Mouse (Mus musculus): ENCODE results near the gene Gpr45. TPM values are rescaled to one million over a fixed set of nuclear protein-coding genes. Genes with fewer than 3 reads are reported as not detected.

Gpr45 gene
- polyA plus RNA-seq, 1 experiment = not detected

DNA sequence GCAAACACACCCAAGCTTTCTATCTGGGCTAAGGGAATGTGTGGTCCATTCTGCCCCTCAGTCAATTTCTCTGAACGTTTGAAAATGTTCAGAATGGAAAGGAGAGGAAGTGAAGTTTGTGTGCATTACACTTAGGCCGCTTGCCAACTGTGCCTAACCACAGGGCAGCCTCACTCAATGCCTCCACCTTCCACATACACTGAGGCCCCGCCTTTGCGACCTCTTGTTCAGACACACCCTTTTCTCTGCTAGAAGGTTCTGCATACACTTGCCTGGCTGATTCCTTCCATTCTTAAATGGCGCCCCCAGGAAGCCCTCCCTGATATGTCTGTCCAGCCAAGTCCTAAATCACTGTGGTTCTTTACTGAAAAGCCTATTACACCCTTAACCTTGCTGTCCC, 118.1 kb downstream of the Gpr45 start:
- Histone ChIP-seq H3K4me1 (ENCODE audit: control insufficient read depth) (no peaks in the 10 kb centered on the region), H3K27me3 (ENCODE audit: control insufficient read depth) (no peaks in the 10 kb centered on the region), H3K4me3 (replicated peaks) (no peak overlapping the region), H3K9me3 (ENCODE audit: control insufficient read depth, low read length) (no peaks in the 10 kb centered on the region), H3K36me3 (ENCODE audit: control insufficient read depth) (peaks cover 58% of the 10 kb centered on the region)
- TF ChIP-seq TAL1 (IDR thresholded peaks at IDR 0.05; ENCODE audit: low read length) = no peak
- no peak for TF ChIP-seq GATA1 (IDR thresholded peaks at IDR 0.05; ENCODE audit: low read length)

- Histone ChIP-seq H3K36me3 (ENCODE audit: control insufficient read depth) (peaks cover 55% of the 10 kb centered on the region), H3K9me3 (ENCODE audit: control insufficient read depth, low read length) (no peaks in the 10 kb centered on the region), H3K4me1 (ENCODE audit: control insufficient read depth) (no peaks in the 10 kb centered on the region), H3K27me3 (ENCODE audit: control insufficient read depth) (no peaks in the 10 kb centered on the region), H3K4me3 (replicated peaks) (no peak overlapping the region)
- TF ChIP-seq GATA1 (IDR thresholded peaks at IDR 0.05; ENCODE audit: low read length) (no peak), TAL1 (IDR thresholded peaks at IDR 0.05; ENCODE audit: low read length) (no peak)
Observed at GRCm38 (mm10) chr1:43072028-43072427, 119.4 kb downstream of the Gpr45 start.

- Histone ChIP-seq H3K4me1 (ENCODE audit: control insufficient read depth) (no peaks in the 10 kb centered on the region), H3K27me3 (ENCODE audit: control insufficient read depth) (no peaks in the 10 kb centered on the region), H3K4me3 (replicated peaks) (no peak overlapping the region), H3K9me3 (ENCODE audit: control insufficient read depth, low read length) (no peaks in the 10 kb centered on the region), H3K36me3 (ENCODE audit: control insufficient read depth) (peaks cover 49% of the 10 kb centered on the region)
- TF ChIP-seq TAL1 (IDR thresholded peaks at IDR 0.05; ENCODE audit: low read length) (no peak), GATA1 (IDR thresholded peaks at IDR 0.05; ENCODE audit: low read length) (no peak)
Observed at GRCm38 (mm10) chr1:43072561-43072960, 119.9 kb downstream of the Gpr45 start.

DNA sequence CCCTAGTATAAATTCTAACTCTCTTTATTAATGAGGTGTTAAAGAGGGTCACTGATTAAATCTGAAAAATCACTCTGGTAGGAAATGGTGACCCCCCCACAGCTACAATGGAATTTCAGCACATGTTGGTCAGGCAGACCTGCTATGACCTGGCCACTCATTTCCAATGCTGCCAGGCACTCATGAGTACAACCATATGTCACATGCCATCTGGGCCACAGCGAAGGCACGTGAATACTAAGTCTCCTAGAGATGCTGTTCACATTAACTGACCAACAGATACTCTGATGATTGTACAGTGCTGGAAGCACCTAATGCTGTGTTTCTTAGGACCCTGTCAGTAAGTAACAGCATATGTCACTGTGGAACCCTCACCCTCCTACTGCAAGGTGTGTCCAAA, 122.1 kb downstream of the Gpr45 start:
- H3K36me3 ChIP-seq (ENCODE audit: control insufficient read depth) = peaks cover 41% of the 10 kb centered on the region
- H3K27me3 ChIP-seq (ENCODE audit: control insufficient read depth) = no peaks in the 10 kb centered on the region
- H3K4me1 ChIP-seq (ENCODE audit: control insufficient read depth) = no peaks in the 10 kb centered on the region
- no peak overlapping the region for H3K4me3 ChIP-seq (replicated peaks)
- TF ChIP-seq TAL1 (IDR thresholded peaks at IDR 0.05; ENCODE audit: low read length) (no peak), GATA1 (IDR thresholded peaks at IDR 0.05; ENCODE audit: low read length) (no peak)
- no peaks in the 10 kb centered on the region for H3K9me3 ChIP-seq (ENCODE audit: control insufficient read depth, low read length)

DNA sequence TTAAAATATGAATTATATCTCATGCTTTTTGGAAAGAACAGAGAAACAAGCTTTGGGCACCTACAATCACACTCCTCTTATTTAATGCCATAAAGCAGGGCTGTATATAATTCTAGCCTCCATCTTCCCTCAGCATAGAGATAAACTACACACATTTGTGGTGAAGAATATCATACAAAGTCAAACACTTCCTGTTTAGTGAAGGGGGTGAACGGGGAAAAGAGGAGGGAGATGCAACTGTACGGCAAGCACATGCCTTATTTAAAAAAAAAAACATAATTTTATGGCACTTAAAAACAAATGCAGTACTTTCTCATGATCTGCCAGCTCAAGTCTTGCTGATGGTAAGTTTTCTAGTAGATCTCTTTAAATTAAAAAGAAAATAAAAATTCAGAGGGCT, 125.5 kb downstream of the Gpr45 start:
- no peaks in the 10 kb centered on the region for H3K4me1 ChIP-seq (ENCODE audit: control insufficient read depth)
- H3K36me3 ChIP-seq (ENCODE audit: control insufficient read depth) = peaks cover 26% of the 10 kb centered on the region
- no peak for TF ChIP-seq GATA1 (IDR thresholded peaks at IDR 0.05; ENCODE audit: low read length)
- no peak for TF ChIP-seq TAL1 (IDR thresholded peaks at IDR 0.05; ENCODE audit: low read length)
- no peak overlapping the region for H3K4me3 ChIP-seq (replicated peaks)
- H3K27me3 ChIP-seq (ENCODE audit: control insufficient read depth) = no peaks in the 10 kb centered on the region
- H3K9me3 ChIP-seq (ENCODE audit: control insufficient read depth, low read length) = no peaks in the 10 kb centered on the region

DNA sequence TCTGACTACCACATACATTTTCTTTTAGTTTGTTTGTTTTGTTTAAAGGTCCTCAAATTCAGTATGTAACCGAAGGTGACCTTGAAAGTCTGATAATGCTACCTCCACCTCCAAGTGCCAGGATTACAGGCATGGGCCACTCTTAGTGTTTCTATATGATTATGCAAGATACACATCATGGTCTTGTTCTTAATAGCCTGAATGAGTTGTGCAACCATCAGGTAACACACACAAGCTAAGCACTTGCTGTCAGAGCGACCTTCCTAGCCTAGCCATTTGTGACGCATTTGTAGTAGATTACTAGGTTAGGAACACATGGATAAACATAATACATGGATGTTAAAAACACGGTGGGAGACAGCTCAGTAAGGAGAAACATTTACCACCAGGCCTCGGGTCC, 130.3 kb downstream of the Gpr45 start:
- no peaks in the 10 kb centered on the region for H3K9me3 ChIP-seq (ENCODE audit: control insufficient read depth, low read length)
- H3K36me3 ChIP-seq (ENCODE audit: control insufficient read depth) = peaks cover 16% of the 10 kb centered on the region
- TF ChIP-seq GATA1 (IDR thresholded peaks at IDR 0.05; ENCODE audit: low read length) = no peak
- no peak for TF ChIP-seq TAL1 (IDR thresholded peaks at IDR 0.05; ENCODE audit: low read length)
- H3K27me3 ChIP-seq (ENCODE audit: control insufficient read depth) = no peaks in the 10 kb centered on the region
- no peaks in the 10 kb centered on the region for H3K4me1 ChIP-seq (ENCODE audit: control insufficient read depth)
- no peak overlapping the region for H3K4me3 ChIP-seq (replicated peaks)

Other genes with a start within 250 kb of the Gpr45 start
- gene Mrps9, start 101.6 kb upstream of the Gpr45 start, polyA plus RNA-seq (2012) = 3.3 and 4.2 TPM in 2 replicates
- 0.25 and 0.36 TPM in 2 replicates for gene Tgfbrap1, start 145.8 kb downstream of the Gpr45 start, polyA plus RNA-seq (2012)
- gene AI597479, start 145.8 kb downstream of the Gpr45 start, polyA plus RNA-seq (2012) = 0.02 and 0.04 TPM in 2 replicates
- gene Fhl2, start 244.1 kb downstream of the Gpr45 start, polyA plus RNA-seq (2012) = not detected in 2 replicates

Measured in erythroblast, embryonic 14.5 days (primary cell).